Mouse (Mus musculus): ENCODE data around the gene Slc29a4.
A peak's percentile ranks its signal among the peaks of the same experiment; 100 is the strongest.

Slc29a4 gene

DNA sequence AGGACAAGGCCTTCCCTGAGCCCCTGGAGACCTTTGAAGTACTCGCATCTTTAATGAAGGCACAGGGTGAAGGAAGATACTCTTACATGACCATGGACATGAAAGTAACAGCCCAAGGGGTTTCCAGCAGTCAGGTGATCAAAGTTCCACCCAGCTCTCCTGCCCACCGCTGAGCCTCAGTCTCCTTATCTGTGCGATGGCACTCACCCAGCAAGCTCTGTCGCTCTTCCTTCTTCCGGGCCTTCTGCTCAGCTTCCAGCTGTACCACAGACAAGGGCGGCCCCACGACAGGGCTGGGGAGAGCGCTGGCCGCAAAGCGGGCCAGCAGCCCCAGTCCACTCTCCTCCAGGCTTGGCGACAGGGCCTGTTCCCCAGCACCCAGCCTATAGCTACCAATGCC is 57.9 kb downstream of the Slc29a4 start:
- DNase-seq = no peak

DNA sequence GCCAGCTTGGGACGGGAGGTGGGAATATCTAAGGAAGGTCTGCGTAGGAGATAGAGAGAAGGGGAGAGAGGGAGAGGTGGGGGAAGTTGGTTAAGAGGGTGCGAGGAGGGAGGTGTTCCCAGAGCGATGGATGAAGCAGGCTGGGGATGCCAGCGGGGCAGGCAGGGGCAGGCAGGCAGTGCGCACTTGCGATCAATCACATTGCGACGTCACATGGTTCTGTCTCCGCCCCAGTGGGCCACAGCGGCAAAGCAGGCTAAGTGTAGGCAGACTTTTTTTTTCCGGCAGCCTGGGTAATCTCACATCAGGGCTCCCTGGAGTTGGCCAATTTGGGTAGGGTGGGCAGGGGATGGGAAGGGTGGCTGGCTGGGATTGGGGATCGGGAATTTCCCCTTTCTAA is 59.9 kb downstream of the Slc29a4 start:
- DNase-seq = no peak

DNA sequence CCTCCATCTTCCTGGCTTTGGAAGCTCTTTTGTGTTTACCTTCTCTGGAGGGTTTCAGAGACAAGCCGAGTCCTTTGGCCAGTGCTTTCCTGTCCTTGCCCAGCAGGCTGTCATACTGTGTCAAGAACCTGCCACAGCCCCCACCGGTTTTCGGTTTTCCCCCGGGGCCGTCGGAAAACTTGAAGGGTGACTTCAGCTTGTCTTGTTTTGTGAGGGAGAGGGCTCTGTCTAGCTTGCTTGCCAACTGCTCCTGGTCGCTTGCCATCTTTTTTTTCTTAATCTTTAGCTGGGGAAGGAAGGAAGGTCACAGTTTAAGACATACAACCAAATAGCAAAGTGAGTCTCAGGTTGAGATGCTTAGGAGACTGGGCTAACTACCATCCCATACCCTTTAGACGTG is 67.5 kb downstream of the Slc29a4 start:
- DNase-seq = no peak

DNA sequence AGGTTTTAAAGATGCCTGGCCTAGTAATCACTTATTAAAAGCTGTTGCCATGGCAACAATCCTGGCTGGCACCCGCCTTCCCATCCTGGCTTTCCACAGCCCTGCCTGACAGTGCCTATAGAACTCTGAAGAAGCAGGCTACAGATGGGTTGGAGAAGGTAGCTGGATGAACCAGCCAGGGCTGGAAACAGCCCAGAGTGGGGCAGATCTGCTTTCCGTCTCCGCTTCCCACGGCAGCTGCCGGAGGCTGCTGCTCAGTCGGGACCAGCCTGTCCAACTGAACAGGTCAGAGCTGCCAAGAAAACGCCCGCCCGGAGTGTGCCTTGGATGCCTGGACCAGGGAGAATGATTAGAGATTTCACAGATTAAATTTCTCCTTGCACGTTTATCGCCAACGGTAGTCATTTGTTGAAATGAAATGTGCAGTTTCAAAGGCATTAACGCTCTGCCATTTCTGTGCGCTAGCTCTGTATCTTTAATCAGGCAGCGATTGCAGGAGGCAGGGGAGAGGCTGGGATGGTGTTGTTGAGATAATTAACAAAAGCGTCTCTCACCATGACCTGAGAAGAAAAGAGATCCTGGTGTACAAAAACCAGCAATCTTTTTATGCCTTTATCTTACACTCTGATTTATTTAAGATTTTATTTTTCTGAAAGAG is 69.1 kb downstream of the Slc29a4 start:
- peak; percentile 77 to 84 for DNase-seq

DNA sequence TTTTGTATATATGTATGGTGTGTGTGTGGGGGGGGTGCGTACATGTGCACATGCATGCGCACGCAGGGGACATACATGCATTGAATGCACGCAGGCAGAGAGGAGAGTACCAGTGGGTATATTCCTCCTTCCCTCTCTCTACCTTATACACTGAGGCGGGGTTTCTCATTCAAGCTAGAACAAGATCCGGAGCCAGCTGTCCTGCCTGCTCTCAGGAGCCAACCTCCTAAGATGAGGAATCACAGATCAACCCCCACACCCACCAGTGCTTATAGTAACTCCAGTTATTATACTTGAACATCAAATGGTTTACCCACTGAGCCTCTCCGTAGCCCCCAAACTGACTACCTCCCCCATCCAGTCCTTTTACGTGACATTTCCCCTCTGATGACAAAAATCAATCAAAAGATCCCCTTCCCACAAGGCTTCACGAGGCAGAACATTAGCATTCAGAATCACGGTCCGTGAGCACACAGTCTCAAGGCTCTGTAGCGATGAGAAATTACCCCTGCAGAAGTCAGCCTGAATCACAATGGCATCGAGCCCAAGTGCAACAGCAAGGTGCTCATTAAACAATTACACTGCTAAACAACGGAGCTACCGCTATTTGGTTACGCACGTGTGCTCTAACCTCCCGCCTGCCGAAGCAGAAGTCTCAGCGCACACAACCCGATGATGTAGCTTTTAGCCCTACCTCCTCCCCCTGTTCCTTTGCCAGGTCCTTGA is 69.9 kb downstream of the Slc29a4 start:
- DNase-seq = no peak

DNA sequence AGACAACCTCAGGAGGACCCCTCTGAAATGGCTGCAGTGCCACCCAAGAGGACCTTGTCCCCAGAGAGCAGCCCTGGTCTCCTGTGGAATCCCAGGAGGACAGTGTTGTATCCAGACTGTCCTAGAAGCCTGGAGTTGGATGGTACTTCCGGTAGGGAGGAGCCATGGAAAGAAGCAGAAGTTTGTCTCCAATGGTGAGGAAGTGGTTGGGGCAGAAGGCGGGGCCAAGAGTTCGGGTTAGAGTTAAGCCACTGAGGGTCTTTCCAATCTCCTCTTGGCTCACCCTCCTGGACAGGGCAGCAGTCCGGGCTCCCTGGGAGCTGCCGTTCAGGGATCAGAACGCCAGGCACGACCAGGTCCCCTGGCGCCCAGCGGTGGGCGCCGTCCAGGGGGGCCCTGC is 72.0 kb downstream of the Slc29a4 start:
- DNase-seq = no peak

DNA sequence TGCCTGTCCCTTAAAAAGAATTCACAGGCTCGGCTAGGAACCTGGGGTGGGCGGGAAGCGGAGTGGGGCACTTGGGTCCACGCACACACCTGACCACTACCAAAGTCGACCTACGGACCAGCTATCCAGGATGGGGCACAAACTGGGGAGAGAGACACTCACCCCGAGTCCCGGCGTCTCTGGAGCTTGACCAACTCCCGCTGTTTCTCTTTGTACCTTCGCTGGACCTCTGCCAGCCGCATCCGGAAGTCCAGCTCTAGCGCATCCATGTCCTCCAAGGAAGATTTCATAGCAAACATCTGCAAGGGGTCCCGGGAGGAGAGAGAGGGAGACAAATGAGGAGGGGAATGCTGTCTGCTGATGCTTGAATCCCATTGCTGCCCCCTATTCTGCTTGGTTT is 72.6 kb downstream of the Slc29a4 start:
- DNase-seq = no peak

DNA sequence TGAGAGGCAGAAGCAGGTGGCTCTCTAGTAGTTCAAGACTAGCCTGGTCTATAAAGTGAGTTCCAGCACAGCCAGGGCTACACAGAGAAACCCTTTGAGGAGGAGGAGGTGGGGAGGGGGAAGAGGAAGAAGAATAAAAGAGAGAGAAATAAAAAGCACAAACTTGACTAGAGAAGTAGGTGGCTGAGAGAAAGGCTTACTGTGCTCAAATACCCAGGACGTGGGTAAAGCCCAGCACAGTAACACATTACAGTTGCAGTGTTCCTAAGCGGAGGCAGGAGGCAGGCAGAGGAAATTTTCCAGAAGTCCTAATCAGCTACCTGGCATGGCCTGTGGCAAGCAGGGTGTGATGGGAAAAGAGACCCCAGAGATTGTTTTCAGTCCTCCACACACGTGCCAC is 74.4 kb downstream of the Slc29a4 start:
- DNase-seq = no peak

DNA sequence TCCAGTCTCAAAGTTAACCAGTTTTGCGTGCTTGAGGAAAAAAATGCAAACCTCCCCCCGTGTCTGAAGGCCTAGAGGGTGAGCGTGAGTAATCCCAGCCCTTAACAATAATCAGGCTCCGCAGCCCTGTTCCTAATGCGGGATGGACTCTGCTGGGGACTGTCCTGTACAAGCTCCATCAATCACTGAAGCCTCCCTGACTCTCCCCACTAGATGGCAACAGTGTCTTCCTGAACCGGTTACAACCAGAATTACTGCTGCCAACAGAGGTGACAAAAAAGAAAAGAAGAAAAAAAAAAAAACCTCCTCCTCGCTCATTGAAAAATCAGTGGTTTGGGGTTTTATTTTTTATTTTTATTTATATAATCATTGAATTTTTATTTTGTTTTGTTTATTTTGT is 75.6 kb downstream of the Slc29a4 start:
- DNase-seq = peak; percentile 81 to 87

DNA sequence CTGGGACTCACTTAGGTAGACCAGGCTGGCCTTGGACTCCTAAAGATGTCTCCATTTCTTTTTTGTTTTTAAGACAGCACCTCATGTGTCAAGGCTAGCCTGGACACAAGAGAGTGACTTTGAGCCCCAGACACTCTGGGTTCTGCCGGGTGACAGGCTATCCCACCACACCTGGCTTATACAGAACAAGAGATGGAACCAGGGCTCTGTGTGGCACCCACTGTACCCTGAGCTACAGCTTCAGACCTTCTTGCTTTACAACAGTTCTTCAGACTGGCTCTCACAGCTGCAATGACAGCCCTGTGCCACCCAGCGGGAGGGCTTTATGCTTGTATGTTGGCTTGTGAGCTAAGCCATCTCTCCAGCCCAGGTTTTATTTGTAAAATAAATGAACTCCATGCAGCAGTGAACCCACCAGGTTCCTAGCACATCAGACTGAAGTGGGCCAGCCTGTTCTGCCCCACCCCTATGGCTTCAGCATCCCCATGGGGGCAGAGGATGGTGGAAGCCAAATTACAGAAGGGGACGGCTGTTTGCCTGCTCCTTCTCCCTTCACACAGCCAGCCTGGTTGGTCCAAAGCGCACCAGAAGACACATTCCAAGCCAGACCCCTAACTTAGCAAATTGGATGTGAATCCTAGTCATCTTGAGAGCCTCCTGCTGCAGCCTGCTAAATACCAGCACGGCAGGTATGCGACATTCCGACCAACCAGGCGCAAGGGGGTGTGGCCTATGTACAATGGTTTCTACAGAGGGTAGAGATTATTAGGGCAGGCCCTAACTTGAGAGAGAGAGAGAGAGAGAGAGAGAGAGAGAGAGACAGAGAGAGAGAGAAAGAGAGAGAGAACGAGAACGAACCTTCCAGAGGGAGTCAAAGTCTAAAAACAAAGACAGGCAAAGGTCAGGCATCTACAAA is 76.3 kb downstream of the Slc29a4 start:
- DNase-seq = peak in 1 of 2 experiments; percentile 28

DNA sequence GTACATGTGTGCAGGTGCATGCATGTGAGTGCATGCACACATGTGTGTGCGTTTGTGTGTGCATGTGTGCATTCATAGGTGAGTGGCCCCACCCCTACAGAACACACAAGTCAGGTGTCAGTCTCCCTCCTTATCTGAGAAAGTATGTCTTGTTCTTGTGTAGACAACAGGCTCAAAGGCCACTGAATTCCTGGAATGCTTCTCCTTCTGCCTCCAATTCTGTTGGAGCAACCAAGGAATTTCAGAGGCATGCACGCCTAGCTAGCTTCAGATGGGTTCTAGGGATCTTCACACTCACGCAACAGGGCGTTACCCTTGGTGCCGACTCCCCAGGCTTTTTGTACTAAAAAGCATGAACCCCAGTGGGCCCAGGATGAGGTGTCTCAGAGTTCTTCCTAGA is 77.3 kb downstream of the Slc29a4 start:
- no peak for DNase-seq

DNA sequence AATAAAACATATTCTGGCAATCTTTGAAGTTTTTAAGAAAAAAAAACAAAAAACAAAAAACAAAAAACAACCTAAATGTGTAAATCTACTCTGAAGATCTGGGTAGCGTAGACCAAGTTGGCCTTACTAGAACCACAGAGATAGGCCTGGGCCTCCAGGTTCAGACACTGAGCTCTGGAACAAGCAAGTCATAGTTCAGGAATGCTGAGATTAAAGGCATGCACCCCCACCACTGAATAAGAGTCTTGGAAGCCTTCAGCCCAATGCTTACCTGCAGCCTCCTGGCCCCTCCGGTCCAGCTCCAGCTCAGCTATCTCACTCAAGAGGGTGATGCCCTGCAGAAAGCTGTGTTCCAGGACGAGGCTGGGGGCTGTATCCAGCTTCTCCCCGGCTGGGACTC is 78.7 kb downstream of the Slc29a4 start:
- no peak for DNase-seq

DNA sequence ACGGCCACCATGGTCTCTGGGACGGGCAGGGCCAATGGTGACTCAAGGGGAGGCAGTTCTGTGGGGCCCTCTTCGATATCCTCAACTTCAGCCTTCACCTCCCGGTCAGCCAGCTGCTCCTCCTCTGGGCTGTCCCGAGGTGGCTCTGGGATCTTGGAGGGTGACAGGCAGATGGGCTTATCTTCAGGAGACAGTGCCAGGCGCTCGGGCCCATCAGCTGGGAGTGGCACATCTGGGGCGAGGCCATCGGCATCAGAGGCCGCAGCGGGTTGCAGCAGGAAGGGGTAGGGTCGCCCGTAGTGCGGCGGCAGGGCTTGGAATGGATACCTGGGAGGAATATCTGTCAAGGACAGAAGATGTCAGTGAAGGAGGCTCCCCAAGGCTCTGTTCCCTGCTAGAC is 79.7 kb downstream of the Slc29a4 start:
- DNase-seq = no peak
